Mouse (Mus musculus): ENCODE measurements around the gene H1foo. TPM values are rescaled to one million over a fixed set of nuclear protein-coding genes. Genes with fewer than 3 reads are reported as not detected.

Gene H1foo
- total and polyA plus RNA-seq, 3 experiments, result not detected

GRCm38 (mm10) chr6:115915601-115916445 is 28.9 kb upstream of the H1foo start:
- Histone ChIP-seq H3K4me1 (ENCODE audit: control insufficient read depth in 1 of 2, insufficient read depth in 2 of 2, low read length in 2 of 2) (no peaks in the 10 kb centered on the region), H3K9ac (ENCODE audit: control insufficient read depth, low read depth, low read length, poor library complexity, severe bottlenecking) (no peak overlapping the region), H3K79me2 (ENCODE audit: control insufficient read depth, insufficient read depth, low read length, poor library complexity) (no peaks in the 10 kb centered on the region), H3K9me3 (replicated peaks; ENCODE audit: insufficient read depth, low read length) (no peaks in the 10 kb centered on the region), H3K4me3 (ENCODE audit: control insufficient read depth in 1 of 2, insufficient read depth in 1 of 2, low read depth in 2 of 2, low read length in 2 of 2) (no peak overlapping the region), H3K27ac (ENCODE audit: control insufficient read depth, low read depth, low read length) (no peak overlapping the region), H3K36me3 (ENCODE audit: control insufficient read depth in 1 of 2, insufficient read depth in 2 of 2, low read length in 2 of 2) (no peaks in the 10 kb centered on the region), H3K27me3 (ENCODE audit: control insufficient read depth in 1 of 2, insufficient read depth in 2 of 2, low read length in 2 of 2) (no peaks in the 10 kb centered on the region)
- no peak for DNase-seq (ENCODE audit: low read depth, low spot score)
- no peak for TF ChIP-seq ZKSCAN1 (IDR thresholded peaks at IDR 0.05; ENCODE audit: low read depth, low read length)
- TF ChIP-seq POLR2AphosphoS5 (IDR thresholded peaks at IDR 0.05; ENCODE audit: borderline replicate concordance, low read depth, low read length), result no peak
- TF ChIP-seq CHD2 (IDR thresholded peaks at IDR 0.05; ENCODE audit: low read length), result no peak
- no peak for TF ChIP-seq UBTF (IDR thresholded peaks at IDR 0.05; ENCODE audit: borderline replicate concordance, insufficient read depth, low read depth, low read length)
- TF ChIP-seq POLR2AphosphoS2 (IDR thresholded peaks at IDR 0.05; ENCODE audit: low read length), result no peak
- TF ChIP-seq MAX (IDR thresholded peaks at IDR 0.05; ENCODE audit: low read length), result no peak
- TF ChIP-seq BHLHE40 (IDR thresholded peaks at IDR 0.05; ENCODE audit: borderline replicate concordance, low read depth, low read length), result no peak
- TF ChIP-seq HCFC1 (IDR thresholded peaks at IDR 0.05; ENCODE audit: low read depth, low read length), result no peak
- TF ChIP-seq MAZ (IDR thresholded peaks at IDR 0.05; ENCODE audit: low read depth, low read length), result no peak
- TF ChIP-seq ELF1 (IDR thresholded peaks at IDR 0.05; ENCODE audit: low read depth, low read length), result no peak
- TF ChIP-seq TBP (IDR thresholded peaks at IDR 0.05; ENCODE audit: low read depth, low read length), result no peak
- no peak for TF ChIP-seq CHD1 (IDR thresholded peaks at IDR 0.05; ENCODE audit: low read depth, low read length)
- TF ChIP-seq ZC3H11A (IDR thresholded peaks at IDR 0.05; ENCODE audit: low read depth, low read length), result no peak
- TF ChIP-seq TAL1 (IDR thresholded peaks at IDR 0.05; ENCODE audit: low read length), result no peak
- no peak for TF ChIP-seq GATA1 (IDR thresholded peaks at IDR 0.05; ENCODE audit: low read depth, low read length)
- no peak for TF ChIP-seq EP300 (IDR thresholded peaks at IDR 0.05; ENCODE audit: low read depth in 1 of 2, low read length in 2 of 2)
- no peak for TF ChIP-seq NELFE (IDR thresholded peaks at IDR 0.05; ENCODE audit: low read depth, low read length)
- TF ChIP-seq MXI1 (IDR thresholded peaks at IDR 0.05; ENCODE audit: low read depth, low read length), result no peak
- TF ChIP-seq CTCF (IDR thresholded peaks at IDR 0.05 in 2 of 3, conservative IDR thresholded peaks at IDR 0.05 in 1 of 3; ENCODE audit: control insufficient read depth in 1 of 3, insufficient read depth in 1 of 3, low read depth in 2 of 3, low read length in 3 of 3, poor library complexity in 1 of 3, severe bottlenecking in 1 of 3), result no peak
- no peak for TF ChIP-seq NRF1 (IDR thresholded peaks at IDR 0.05; ENCODE audit: insufficient read depth, low read depth, low read length, poor library complexity, severe bottlenecking)

- Histone ChIP-seq H3K4me3 (ENCODE audit: control insufficient read depth in 1 of 2, insufficient read depth in 1 of 2, low read depth in 2 of 2, low read length in 2 of 2) (no peak overlapping the region), H3K27me3 (ENCODE audit: control insufficient read depth in 1 of 2, insufficient read depth in 2 of 2, low read length in 2 of 2) (no peaks in the 10 kb centered on the region), H3K9me3 (replicated peaks; ENCODE audit: insufficient read depth, low read length) (no peaks in the 10 kb centered on the region), H3K4me1 (ENCODE audit: control insufficient read depth in 1 of 2, insufficient read depth in 2 of 2, low read length in 2 of 2) (no peaks in the 10 kb centered on the region), H3K79me2 (ENCODE audit: control insufficient read depth, insufficient read depth, low read length, poor library complexity) (no peaks in the 10 kb centered on the region), H3K9ac (ENCODE audit: control insufficient read depth, low read depth, low read length, poor library complexity, severe bottlenecking) (no peak overlapping the region), H3K27ac (ENCODE audit: control insufficient read depth, low read depth, low read length) (no peak overlapping the region), H3K36me3 (ENCODE audit: control insufficient read depth in 1 of 2, insufficient read depth in 2 of 2, low read length in 2 of 2) (no peaks in the 10 kb centered on the region)
- DNase-seq (ENCODE audit: low read depth, low spot score), result no peak
- TF ChIP-seq MYC (IDR thresholded peaks at IDR 0.05; ENCODE audit: low read depth, low read length) (no peak), RAD21 (IDR thresholded peaks at IDR 0.05; ENCODE audit: low read depth, low read length) (no peak)
Observed at GRCm38 (mm10) chr6:115916611-115917010, 28.1 kb upstream of the H1foo start.
